Mouse (Mus musculus) lung, embryonic 14.5 days (tissue): ENCODE results near the gene Gm10260. TPM values are rescaled to one million over a fixed set of nuclear protein-coding genes. Genes with fewer than 3 reads are reported as not detected.
A peak's percentile ranks its signal among the peaks of the same experiment; 100 is the strongest.

Experiments
- ATAC-seq: fragments of 200-750 bp; cut with Nextera tagmentation; 2 replicates; pipeline ENCODE4 v1.8.0; 2017; ENCODE audit warnings: mild to moderate bottlenecking, moderate TSS enrichment, moderate library complexity; ENCODE audit not compliant: insufficient read depth
- DNase-seq: peaks from one replicate; pipeline ENCODE4 v3.0.0-alpha.2; 2015
- H3K27ac ChIP-seq: fragments of 300-500 bp; sonication (generic); 2 replicates; pipeline ENCODE4 v1.5.1; 2014; ENCODE audit warnings: low read depth, mild to moderate bottlenecking, moderate library complexity
- H3K27me3 ChIP-seq: fragments of 300-500 bp; sonication (generic); 2 replicates; pipeline ENCODE4 v1.6.1; 2014; ENCODE audit warnings: low read length, control low read depth; ENCODE audit not compliant: insufficient read depth
- H3K36me3 ChIP-seq: fragments of 300-500 bp; sonication (generic); 2 replicates; pipeline ENCODE4 v1.6.1; 2014; ENCODE audit warnings: control low read depth; ENCODE audit not compliant: insufficient read depth
- H3K4me1 ChIP-seq: fragments of 300-500 bp; sonication (generic); 2 replicates; pipeline ENCODE4 v1.6.1; 2014; ENCODE audit warnings: antibody characterized with exemption, control low read depth; ENCODE audit not compliant: insufficient read depth
- H3K4me2 ChIP-seq: fragments of 300-500 bp; sonication (generic); 2 replicates; pipeline ENCODE4 v1.6.1; 2014; ENCODE audit warnings: mild to moderate bottlenecking
- H3K4me3 ChIP-seq: fragments of 300-500 bp; sonication (generic); 2 replicates; pipeline ENCODE4 v1.5.1; 2014; ENCODE audit warnings: low read depth, low read length
- H3K9ac ChIP-seq: fragments of 300-500 bp; sonication (generic); 2 replicates; pipeline ENCODE4 v1.6.1; 2014
- H3K9me3 ChIP-seq: fragments of 300-500 bp; sonication (generic); 2 replicates; pipeline ENCODE4 v1.6.1; 2016; ENCODE audit warnings: low read depth, low read length, control low read depth
- CTCF ChIP-seq: IDR thresholded peaks from 2 replicates; pipeline ENCODE4 v1.5.1; 2016; ENCODE audit warnings: antibody characterized with exemption, low read depth
- WGBS: fragments of 180-500 bp; shearing (Covaris S2); extraction: QIAGEN DNeasy Blood & Tissue Kit; methylation state at CpG from one replicate; pipeline ENCODE4 v1.1.7; 2014; 5-methylcytosine and 5-hydroxymethylcytosine counted together
- polyA plus RNA-seq: library from polyadenylated mRNA; unstranded; fragments of >200 nt; fragmentation: Nextera tagmentation; extraction: Ambion mirVana; gene quantifications from 2 replicates; pipeline ENCODE4 v1.2.1, GENCODE M21; 2014

The Gm10260 gene
- polyA plus RNA-seq, 1 experiment from 2014 or later: 2.4 TPM

DNA sequence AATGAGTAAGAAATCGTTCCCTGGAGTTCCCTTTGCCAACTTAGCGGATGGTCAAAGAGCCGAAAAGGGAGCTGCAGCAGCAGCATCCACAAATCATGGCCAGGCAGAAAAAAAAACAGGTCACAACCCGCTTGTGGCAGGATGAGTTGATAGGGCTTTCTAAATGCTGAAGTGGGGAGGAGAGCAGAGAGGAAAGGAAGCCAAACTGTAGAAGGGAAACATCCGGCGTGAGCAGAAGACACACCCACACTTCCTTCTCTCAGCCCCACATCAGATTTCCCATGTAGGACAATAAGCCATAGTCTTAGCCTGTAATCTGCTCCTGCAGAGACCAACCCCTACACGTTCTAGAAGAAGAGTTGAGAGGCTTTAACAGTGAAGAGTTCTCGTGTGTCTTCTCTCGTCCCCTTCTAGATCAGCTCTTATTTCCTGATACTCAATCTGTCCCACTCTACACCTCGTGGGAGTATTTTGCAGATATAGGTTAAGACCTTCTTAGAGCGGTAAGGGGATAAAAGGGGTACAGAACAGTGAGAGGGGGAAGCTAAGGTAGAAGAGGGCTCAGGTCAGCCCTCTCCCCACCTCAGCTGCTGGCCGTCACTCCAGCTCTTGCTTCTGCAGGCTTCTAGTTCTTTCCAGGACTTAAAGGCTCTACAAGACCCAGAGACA is 29.5 kb upstream of the Gm10260 start:
- Histone ChIP-seq H3K9ac (no peak overlapping the region), H3K27me3 (no peaks in the 10 kb centered on the region), H3K4me1 (0 out of 2 replicates have a peak, but pooled peaks cover 2% of the 10 kb centered on the region), H3K27ac (no peak overlapping the region), H3K4me3 (no peak overlapping the region), H3K9me3 (no peaks in the 10 kb centered on the region), H3K4me2 (no peak overlapping the region), H3K36me3 (no peaks in the 10 kb centered on the region)
- ATAC-seq (no peak), DNase-seq (no peak)
- no peak for TF ChIP-seq CTCF
- WGBS: 71% methylated on average over 12 of the region's 12 CpGs

DNA sequence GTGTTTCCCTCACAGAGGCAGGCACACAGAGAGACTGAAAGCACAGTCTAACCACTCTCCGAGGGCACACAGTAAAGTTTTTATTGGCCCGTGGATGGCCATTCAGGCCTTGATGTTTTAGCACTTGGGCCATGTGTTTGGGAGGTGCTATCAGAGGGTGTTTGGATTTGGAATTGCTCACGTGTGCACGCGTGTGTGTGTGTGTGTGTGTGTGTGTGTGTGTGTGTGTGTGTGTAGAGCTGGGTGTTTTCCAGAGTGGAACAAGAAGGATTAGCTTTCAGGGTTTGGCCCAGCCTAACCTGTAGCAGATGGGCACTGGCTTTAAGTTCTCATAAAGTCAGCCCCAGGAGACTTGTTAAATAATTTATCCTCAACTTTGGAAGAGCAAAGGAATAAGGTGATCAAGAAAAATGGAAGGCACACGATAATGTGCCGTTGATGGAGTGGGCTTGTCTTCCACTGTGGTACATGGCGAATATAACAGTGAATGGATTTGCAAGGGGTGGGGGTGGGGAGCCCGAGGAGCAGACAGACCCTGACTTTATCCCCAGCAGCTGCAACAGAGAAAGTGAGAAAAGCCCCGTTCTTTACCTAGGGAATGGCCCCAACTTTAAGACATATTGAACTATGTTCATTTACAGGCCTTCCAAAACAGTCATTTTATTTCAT is 24.9 kb upstream of the Gm10260 start:
- no peak for TF ChIP-seq CTCF
- H3K27me3 ChIP-seq: no peaks in the 10 kb centered on the region
- H3K9ac ChIP-seq: no peak overlapping the region
- H3K4me3 ChIP-seq: no peak overlapping the region
- no peak overlapping the region for H3K27ac ChIP-seq
- no peak for ATAC-seq
- 66% methylated on average over 10 of the region's 10 CpGs for WGBS
- no peaks in the 10 kb centered on the region for H3K9me3 ChIP-seq
- H3K4me1 ChIP-seq: peaks cover 22% of the 10 kb centered on the region
- H3K36me3 ChIP-seq: no peaks in the 10 kb centered on the region
- DNase-seq: no peak
- no peak overlapping the region for H3K4me2 ChIP-seq

DNA sequence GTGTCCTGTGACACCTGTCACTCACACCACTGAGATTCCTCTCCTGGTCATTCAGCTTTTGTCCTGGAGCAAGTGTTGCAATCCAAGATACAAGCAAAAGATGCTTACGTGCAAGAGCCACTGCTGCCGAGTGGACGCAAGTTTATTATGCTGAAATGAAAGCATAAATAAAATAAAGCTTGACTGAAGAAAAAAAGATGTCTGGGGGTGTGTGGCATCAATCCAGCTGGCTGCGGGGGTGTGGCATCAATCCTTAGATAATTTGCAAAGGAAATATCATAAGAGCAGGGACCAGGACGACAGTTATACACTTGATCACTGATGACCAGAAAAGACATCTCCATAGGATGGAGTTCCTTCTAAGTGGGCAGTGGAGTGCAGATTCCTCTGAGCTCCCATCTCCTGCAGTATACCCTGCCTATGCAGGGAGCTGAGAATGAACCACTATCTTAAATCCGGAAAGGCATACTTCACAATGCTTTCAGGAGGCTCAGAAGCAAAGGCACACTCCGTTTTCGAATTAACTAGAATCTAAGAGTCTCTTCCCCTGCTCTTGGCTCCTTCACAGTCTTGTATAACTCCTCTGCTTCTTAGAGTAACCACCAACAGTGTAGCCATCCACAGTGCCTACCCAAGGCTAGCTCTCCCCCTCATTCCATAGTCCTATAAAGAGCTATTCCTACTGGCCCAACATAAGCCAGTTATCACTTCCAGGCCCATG is 23.2 kb upstream of the Gm10260 start:
- Histone ChIP-seq H3K9ac (no peak overlapping the region), H3K4me3 (no peak overlapping the region), H3K4me2 (no peak overlapping the region), H3K9me3 (no peaks in the 10 kb centered on the region), H3K27me3 (no peaks in the 10 kb centered on the region), H3K27ac (no peak overlapping the region), H3K4me1 (peaks cover 34% of the 10 kb centered on the region), H3K36me3 (no peaks in the 10 kb centered on the region)
- DNase-seq: peak; percentile 55
- WGBS: 73% methylated on average over 8 of the region's 8 CpGs
- TF ChIP-seq CTCF: no peak
- no peak for ATAC-seq

DNA sequence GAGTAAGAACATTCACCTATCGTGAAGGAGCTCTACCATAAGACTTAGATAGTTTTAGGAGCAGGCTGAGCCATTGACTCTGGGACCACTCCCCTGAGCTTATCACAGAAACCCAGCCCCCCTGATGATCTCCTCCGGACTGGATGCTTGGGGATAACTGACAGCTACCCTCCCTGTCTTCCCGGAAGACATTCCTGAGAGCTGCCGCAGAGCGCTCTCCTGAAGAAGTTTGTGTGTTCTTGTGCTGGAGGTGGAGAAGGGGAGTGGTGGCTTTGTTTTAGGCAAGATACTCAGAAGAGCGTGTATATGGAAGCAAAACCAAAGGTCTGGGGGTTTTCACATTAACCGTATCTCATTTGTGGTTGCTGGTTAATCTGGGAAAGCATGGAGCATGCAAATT is 21.6 kb upstream of the Gm10260 start:
- peak overlapping the region; percentile 42 for H3K4me2 ChIP-seq
- no peak for TF ChIP-seq CTCF
- H3K9ac ChIP-seq: no peak overlapping the region
- DNase-seq (no peak), ATAC-seq (no peak)
- peaks cover 40% of the 10 kb centered on the region for H3K4me1 ChIP-seq
- no peaks in the 10 kb centered on the region for H3K9me3 ChIP-seq
- WGBS: 43% methylated on average over 7 of the region's 7 CpGs
- H3K27ac ChIP-seq: peak overlapping the region; percentile 89; the same call in 1 of the 2 replicates
- H3K36me3 ChIP-seq: no peaks in the 10 kb centered on the region
- no peaks in the 10 kb centered on the region for H3K27me3 ChIP-seq
- no peak overlapping the region for H3K4me3 ChIP-seq

DNA sequence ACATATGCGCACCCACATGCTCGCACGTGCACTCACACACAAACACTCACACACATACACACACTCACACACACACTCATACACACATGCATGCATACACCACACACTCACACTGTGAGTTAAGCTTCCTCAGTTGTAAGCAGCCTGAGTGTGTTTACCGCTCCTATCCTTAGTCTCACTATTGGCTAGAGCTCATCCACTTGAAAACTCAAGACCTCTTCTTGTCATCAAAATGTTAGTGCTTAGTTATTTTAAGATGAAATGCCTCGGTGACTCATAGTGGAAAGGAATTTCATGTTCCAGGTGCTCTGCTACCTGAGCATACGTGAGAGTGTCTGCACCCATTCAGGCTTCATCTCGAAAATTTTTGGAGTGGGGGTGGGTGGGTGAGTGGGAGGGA is 21.2 kb upstream of the Gm10260 start:
- H3K27ac ChIP-seq: peak overlapping the region; percentile 89
- ATAC-seq (no peak), DNase-seq (peak; percentile 55)
- no peak overlapping the region for H3K9ac ChIP-seq
- H3K4me2 ChIP-seq: peak overlapping the region; percentile 42; the same call in 1 of the 2 replicates
- H3K27me3 ChIP-seq: no peaks in the 10 kb centered on the region
- no peaks in the 10 kb centered on the region for H3K9me3 ChIP-seq
- peaks cover 44% of the 10 kb centered on the region for H3K4me1 ChIP-seq
- no peak overlapping the region for H3K4me3 ChIP-seq
- no peak for TF ChIP-seq CTCF
- H3K36me3 ChIP-seq: no peaks in the 10 kb centered on the region
- WGBS: 60% methylated on average over 7 of the region's 7 CpGs

DNA sequence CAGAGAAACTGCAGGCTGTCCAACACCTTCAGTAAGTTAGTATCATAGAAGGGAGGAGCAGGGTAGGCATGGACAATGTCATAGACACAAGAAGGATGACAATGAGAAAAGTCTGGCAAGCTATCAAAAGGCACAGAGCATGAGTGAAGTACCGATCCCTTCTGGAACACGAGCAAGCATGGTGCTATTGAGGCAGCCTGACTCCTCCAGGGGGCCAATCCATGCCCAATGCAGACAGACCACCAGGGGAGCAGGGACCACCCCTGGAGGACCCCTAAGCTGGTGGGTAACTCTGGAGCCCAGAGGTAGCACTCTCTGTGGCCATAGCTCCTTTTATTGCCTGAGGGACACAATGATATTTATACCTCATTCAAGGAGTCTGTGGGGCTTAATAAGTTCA is 20.1 kb upstream of the Gm10260 start:
- ATAC-seq: peak; percentile 73
- Histone ChIP-seq H3K36me3 (no peaks in the 10 kb centered on the region), H3K4me3 (no peak overlapping the region), H3K27ac (peak overlapping the region; percentile 89), H3K27me3 (no peaks in the 10 kb centered on the region), H3K9me3 (no peaks in the 10 kb centered on the region), H3K4me1 (peaks cover 45% of the 10 kb centered on the region), H3K4me2 (no peak overlapping the region), H3K9ac (no peak overlapping the region)
- DNase-seq: peak; percentile 88
- peak; percentile 44 for TF ChIP-seq CTCF
- WGBS: 40% methylated on average over 2 of the region's 2 CpGs
